Mouse (Mus musculus) adrenal gland, adult (tissue): ENCODE measurements at regions not wholly inside any gene's neighbourhood (a gene's known extent, or its start where the extent isn't known, plus 50 kb on each side); places are given as distances from the start of the nearest gene placed in this dataset.
"Not testable (repeated sequence)": the region's sequence is repeated elsewhere in the genome, so short reads cannot be mapped to it uniquely, and the experiment has no call there.

Experiments used
- DNase-seq, 2 experiments: peaks; one replicate each; pipeline ENCODE4 v3.0.0; 2022 to 2023; ENCODE audit warnings: low spot score in 1 of 2; ENCODE audit not compliant: inconsistent age in 2 of 2

DNA sequence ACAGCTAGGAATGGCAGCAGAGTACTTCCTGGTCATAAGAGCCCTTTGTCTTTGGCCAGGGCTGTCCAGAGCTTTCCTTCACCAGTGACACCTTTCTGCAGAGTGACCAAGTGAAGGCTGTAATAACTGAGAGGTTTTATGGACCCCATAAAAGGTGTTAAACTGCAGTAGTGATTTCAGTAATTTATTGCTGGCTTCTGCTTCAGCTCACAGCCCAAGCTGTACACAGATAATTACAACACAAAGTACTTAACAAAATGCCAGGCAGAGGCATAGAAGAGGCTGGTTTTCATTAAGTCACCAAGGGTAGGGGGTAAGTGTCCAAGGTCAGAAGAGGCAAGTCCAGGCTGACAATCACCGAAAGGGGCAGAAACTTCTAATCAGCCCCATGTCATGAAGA lies 83.8 kb downstream of the Eif4e start:
- no peak for DNase-seq

DNA sequence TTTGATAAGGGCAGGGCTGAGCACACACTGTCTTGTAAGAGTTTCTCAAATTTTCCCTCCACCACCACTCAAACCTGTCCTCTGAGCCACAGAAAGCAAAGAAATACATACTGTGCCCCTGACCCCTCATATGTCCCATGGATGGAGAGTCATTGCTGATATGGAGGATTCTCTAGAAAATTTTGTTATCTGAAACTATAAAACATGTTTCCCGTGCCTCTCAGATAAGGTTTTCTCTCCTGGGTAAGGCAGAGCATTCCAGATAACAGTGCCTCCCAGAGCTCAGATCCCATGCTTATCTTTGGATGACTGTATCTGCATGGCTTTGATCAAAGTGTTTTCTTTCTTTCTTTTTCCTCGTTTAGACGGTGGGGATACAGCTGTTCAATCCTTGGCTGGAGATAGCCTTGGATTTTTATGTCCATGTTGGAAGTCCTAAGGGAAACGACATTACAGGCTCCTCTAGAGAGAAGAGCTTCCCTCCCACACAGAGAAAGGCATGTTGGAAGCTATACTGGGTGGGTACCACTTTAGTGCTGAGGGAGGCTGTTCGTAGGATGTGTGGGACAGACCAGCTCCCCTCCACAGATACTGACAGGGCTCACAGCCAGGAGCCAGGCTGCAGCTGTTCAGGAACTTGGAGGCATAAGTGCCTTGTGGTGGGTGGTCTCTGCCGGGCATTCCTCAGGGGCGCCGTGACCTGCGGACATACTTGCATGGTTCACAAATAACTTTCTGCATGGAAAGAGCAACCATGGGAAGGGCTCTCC lies 87.1 kb downstream of the Eif4e start:
- no peak for DNase-seq

- DNase-seq, result peak in 1 of 2 experiments; percentile 33
Measured at GRCm38 (mm10) chr3:138613680-138614079, 87.7 kb downstream of the Eif4e start.

DNA sequence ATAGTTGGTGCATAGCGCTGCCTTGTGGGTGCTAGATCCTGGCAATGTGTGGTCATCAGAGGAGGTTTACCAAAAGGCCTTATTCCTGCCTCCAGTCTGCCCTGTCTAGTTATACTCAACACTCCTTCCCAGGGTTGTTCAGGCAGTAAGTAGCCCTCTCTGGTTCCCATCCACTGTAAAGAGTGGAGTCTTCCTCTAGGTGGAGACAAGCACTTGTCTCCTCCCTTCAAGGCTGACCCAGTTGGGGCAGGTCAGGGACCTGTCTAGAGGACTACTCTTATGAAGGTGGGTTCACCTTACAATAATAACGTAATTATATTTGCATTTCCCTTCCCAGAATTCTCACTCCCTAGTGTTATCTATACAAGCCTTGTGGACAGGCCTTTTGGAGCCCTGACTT lies 88.9 kb downstream of the Eif4e start:
- no peak for DNase-seq

GRCm38 (mm10) chr3:138620263-138620662 lies 94.3 kb downstream of the Eif4e start:
- DNase-seq, result peak in 1 of 2 experiments; percentile 58

GRCm38 (mm10) chr3:138624128-138624527 lies 98.1 kb downstream of the Eif4e start:
- no peak for DNase-seq

DNA sequence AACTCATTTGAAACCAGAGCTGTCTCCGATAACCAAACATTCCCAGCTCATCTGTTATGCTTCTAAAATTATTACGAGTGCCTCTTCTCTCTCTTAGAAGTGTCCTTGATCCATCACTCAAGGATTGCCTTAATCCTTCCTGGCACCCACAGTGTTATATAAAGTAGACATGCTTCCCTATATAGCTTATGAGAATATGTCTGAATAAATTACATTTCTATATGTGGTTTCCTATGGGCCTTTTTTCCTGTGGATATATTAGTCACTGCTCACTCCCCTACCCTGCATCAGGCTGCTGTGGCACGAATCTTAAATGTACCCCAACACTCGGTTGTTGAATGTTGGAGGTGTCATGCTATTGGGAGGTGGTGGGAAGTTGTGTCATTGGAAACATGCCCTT lies 100.3 kb downstream of the Eif4e start:
- no peak for DNase-seq

- no peak for DNase-seq
Measured at GRCm38 (mm10) chr3:138630231-138630630, 104.3 kb downstream of the Eif4e start.

DNA sequence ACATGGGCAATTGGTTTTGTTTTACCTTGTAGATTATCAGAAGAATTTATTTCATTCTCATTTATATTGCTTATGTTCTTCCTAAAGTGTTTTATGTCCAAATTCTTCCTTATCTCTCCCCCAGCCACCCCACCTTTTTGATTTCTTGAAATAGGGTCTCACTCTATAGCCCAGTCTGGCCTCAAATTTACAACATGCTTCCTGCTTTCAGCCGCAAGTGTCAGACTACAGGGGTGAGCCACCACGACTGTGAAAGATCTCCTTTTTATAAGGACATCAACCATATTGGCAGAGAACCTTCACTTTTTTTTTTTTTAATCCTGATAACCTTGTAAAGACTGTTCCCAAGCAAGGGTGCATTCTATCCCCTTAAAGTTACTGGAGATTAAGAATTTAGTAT lies 106.1 kb downstream of the Eif4e start:
- DNase-seq, result no peak

DNA sequence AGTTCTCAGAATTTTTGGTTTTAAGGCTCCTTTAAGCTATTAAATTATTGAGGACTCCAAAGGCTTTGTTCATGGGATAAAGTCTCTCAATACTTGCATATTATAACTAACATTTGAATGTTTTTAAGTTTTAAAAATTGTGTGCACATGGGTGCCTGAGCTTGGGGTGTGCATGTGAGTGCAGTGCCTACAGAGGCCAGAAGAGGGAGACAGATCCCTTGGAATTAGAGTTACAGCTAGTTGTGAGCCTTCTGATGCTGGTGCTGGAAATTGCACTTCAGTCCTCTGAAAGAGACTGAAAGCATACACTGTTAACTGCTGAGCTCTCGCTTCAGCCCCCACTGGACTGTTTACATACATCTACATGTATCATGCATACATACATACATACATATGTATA lies 100.0 kb upstream of the Tspan5 start:
- DNase-seq, result peak; percentile 39 to 78

- no peak for DNase-seq
Measured at GRCm38 (mm10) chr3:138643951-138644285, 98.1 kb upstream of the Tspan5 start.

DNA sequence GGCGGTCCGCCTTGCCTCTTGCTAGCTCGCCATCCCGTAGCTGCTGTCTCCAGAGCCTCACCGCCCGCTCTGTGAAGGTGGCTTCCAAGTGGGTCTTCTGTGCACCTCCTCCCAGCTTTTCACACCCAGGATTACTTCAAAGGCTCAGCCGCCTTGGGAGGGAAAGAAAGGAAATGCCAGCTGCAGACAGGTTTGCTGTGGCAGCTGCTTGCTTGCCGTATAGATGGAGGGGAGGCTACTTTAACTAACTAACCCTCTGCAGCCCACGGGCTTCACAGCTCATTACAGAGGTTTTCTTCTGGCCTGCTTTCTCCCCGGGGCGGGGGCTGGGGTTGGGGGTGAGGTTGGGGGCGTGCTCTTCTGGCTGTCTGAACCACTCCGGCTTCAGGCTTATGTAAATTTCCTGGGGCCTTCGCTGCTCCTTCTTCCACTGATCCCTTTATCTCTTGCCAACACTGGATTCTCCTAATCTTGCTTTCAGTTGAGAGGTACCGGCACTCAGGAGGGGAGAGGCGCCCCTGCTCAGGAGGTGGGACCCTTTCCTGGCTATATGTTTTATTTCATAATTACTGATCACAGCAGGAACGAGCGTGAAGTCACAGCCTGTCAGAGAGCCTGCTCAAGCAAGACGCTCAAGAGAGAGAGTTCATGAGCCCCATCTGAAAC lies 97.6 kb upstream of the Tspan5 start:
- peak; percentile 58 to 79 for DNase-seq

- DNase-seq, result peak; percentile 79 to 92
Measured at GRCm38 (mm10) chr3:138645320-138645719, 96.7 kb upstream of the Tspan5 start.

GRCm38 (mm10) chr3:138649699-138650098 lies 92.3 kb upstream of the Tspan5 start:
- DNase-seq, result no peak

- not testable (repeated sequence) for DNase-seq
Measured at GRCm38 (mm10) chr3:138650671-138651070, 91.3 kb upstream of the Tspan5 start.

GRCm38 (mm10) chr3:138651361-138652205 lies 90.4 kb upstream of the Tspan5 start:
- DNase-seq, result no peak

GRCm38 (mm10) chr3:138652206-138652605 lies 89.8 kb upstream of the Tspan5 start:
- no peak for DNase-seq

DNA sequence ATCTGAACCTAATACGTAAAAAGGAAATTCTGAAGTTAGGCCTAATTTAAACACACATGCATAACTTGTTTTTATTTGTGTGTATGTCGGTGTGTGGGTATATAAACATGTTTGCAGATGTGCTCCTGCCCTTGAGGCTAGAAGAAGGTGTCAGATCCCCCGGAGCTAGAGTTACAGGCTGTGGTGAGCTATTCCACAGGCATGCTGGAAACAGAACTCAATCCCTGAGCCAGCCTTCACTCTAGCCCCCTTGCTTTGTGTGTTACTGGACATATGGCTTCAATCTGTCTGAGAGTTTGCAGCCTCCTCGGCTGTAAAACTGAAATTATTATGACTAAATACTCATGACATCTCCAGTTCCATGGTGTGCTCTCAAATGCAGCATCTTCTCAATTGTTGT lies 89.3 kb upstream of the Tspan5 start:
- no peak for DNase-seq

DNA sequence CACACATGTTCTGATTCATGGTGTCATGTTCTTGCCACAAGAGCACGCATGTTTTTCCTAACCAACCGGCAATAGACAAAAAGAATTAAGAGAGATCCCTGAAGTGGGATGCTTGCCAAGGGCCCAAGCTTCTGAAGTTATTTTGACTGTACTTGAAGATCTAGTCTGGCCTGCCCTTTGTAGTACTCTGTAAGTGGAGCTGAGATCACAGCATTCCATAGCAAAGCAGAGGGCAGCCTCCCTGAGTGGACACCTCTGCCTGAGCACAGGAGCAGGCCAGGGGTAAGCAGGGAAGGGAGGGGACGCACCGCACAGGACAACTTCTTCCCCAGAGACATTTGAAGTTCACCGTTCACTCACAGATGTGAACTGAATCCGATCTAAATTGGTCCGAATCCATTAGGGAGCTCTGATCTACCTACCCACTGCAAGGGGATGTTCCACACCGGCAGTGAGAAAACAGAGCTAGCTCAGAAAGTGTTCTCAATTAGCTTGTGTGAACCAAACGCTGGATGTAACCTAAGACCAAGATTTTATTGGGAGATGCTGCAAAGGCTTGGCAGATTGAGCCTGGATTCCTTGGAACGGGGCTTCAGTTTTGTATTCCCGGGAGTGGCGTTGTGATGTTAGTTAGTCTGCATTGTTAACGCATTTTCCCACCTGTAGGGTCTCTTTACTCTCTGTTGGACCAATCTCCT lies 88.3 kb upstream of the Tspan5 start:
- DNase-seq, result no peak

- peak; percentile 29 to 58 for DNase-seq
Measured at GRCm38 (mm10) chr3:138654610-138655371, 87.2 kb upstream of the Tspan5 start.
